Mouse (Mus musculus): ENCODE measurements around the gene Zfp706. TPM values are rescaled to one million over a fixed set of nuclear protein-coding genes. Genes with fewer than 3 reads are reported as not detected.

The Zfp706 gene
- total RNA-seq (2021): 100 to 1,000 TPM; 115 to 131 TPM
- long read RNA-seq, experiment 1, full-length matches to known transcripts: 232 of 235 reads
- long read RNA-seq, experiment 1, partial matches to known transcripts: 1 of 235 reads
- long read RNA-seq, experiment 1, other reads (novel, unspliced or antisense): 2 of 235 reads
- long read RNA-seq, experiment 2, full-length matches to known transcripts: 163 of 171 reads
- long read RNA-seq, experiment 2, partial matches to known transcripts: 1 of 171 reads
- long read RNA-seq, experiment 2, other reads (novel, unspliced or antisense): 7 of 171 reads

DNA sequence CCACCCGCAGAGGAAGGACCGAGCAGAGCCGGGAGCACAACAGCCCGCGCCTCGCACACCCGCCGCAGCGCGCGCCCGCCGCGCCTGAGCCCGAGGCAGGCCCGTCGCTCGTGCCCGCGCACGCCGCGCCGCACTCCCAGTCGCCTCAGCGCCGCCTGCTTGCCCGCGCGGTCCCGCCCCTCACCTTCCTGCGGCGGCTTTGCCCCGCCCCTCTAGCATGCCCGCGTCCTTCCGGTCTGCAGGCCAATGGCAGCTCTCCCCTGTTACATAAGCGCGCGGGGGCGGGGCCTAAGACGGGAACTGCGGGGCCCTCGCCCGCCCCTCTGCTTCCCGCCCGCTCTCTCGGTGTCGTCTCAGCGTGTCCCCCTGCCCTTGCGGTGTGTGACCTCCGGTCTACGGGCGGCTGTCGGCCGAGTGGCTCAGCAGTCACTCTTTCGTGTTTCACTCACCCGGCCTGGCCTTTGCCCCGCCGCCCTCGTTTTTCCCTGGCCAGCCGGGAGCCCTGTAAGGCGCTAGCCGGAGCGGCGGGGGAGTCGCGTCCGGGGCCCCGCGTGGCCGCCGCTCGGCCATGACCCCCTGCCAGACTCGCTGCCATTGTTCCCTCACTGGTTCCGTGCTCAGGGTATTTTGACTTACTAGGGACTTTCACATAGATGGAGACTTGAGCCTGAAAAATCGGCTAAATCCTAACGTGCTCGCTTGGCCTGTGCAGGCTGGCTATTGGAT lies at the start of gene Zfp706:
TSS of gene Zfp706 (minus strand) at position 541 of the 726 bp plus-strand sequence.
- peak; percentile 99 for DNase-seq (ENCODE audit: low spot score)

DNA sequence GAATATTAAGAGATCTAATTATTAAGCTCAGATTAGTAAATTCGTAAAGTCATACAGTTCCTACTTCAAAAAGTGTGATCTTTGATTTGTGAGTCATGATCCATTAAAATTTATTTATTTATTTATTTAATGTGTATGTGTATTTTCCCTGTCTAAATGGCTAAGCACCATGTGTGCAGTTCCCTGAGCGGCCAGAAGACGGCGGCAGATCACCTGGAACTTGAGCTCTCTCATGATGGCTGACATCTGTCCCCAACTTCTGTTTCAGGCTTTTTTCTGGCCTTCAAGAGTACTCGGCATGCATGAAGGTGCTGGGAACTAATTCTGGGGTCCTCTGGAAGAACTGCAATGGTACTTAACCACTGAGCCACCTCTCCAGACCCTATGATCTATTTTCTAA lies 47.0 kb upstream of the Zfp706 start:
- DNase-seq (ENCODE audit: low spot score): no peak

DNA sequence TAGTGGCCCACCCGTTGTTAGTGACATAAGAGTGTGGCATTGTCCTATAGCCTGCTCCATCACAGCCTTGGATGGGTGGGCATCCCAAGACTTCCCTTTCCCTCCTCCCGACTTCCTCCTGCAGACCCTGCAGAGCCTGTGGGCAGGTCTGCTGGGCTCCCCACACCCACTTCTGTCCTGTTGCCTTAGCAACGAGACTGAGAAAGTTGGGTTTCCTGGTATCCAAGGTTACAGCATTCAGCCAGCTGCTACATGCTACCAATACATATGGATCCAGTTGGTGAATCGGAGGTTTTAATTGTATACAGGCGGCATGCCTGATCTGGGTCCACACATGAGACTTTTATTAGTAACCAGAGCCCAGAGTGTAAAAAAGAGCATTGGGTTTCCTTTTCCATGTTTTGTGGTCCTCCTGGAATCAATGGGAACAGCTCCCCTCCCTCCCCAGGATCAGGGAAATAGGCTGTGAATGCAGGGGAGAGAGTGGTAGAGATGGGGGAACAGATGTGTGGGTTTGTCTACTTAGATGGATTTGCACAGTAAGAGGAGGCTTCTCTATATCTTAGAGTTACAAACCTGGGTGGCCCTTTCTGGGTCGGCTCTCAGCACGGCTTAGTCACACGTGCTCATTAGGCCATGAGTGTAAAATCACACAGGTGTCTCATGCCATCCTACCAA lies 45.7 kb upstream of the Zfp706 start:
- no peak for DNase-seq (ENCODE audit: low spot score)

- DNase-seq (ENCODE audit: low spot score): no peak
Observed at GRCm38 (mm10) chr15:37047403-37047802, 39.8 kb upstream of the Zfp706 start.

DNA sequence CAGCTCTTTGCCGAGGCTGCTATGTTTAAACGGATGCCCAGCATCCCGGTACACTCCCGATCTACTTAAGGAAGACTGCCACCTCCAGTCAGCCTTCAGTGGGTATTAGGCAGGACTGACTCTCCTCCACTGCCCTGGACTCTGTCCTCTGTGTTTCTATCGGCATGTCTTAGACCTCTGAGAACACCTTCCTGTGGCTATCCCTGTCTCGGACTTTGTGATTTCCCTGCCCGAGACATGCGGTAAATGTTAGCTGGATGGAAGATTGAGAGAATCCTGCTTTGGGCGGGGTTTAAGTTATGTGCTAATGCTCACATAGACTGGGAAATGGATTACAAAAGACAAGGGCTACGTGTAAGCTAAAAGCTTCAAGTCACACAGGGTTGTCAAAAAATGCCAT lies 39.0 kb upstream of the Zfp706 start:
- no peak for DNase-seq (ENCODE audit: low spot score)

DNA sequence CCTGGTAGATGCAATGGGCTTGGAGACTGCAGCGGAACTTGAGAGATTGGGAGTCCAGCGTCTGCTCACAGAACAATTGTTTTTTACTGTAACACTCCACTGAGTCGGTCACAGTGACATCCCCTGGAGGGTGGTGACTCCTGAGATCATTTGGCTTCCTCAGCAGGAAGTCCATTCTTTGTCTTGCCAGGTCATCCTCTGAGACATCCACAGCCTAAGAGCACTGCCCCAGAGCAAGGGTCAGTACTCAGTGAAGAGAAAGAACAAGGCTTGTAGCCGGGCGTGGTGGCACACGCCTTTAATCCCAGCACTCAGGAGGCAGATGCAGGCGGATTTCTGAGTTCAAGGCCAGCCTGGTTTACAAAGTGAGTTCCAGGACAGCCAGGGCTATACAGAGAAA lies 38.6 kb upstream of the Zfp706 start:
- no peak for DNase-seq (ENCODE audit: low spot score)

DNA sequence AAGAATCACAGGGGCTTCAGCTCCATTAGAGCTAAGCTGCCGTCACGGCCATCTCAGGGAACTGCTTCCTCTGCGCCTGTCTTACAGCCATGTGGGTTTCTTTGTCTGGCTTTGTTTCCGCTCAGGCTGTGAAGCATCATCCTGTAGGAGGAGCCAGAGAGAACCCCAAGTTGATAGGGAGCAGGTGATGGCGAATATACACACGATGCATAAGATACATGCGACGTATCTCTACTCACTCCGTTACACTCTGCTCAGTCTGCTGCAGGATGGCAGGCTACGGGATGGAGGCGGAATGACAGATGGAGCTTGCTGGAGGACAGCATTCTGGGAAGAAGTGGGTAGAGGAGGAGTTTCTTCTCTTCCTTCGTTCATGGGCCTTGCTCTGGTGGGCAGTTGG lies 37.9 kb upstream of the Zfp706 start:
- no peak for DNase-seq (ENCODE audit: low spot score)

- DNase-seq (ENCODE audit: low spot score): no peak
Observed at GRCm38 (mm10) chr15:37042559-37042958, 35.0 kb upstream of the Zfp706 start.

GRCm38 (mm10) chr15:37041214-37041613 lies 33.6 kb upstream of the Zfp706 start:
- DNase-seq (ENCODE audit: low spot score): peak; percentile 67

- no peak for DNase-seq (ENCODE audit: low spot score)
Observed at GRCm38 (mm10) chr15:37038666-37039065, 31.1 kb upstream of the Zfp706 start.

DNA sequence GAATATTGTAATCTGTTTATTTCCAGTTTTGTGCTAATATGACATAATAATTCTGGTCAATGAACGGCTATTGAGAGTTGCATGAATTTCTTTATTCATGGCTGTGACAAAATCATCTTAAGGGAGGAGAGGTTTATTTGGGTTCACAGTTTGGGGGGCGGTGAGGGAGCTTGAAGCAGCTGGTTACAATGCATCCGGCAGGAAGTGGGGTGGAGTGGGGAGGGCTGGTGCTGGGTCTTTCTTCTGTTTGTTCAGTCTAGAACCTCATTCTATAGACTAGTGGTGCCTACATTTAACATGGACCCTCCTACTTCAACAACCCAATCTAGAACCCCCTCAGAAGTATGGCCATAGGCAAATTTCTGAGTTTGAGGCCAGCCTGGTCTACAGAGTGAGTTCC lies 30.1 kb upstream of the Zfp706 start:
- no peak for DNase-seq (ENCODE audit: low spot score)

DNA sequence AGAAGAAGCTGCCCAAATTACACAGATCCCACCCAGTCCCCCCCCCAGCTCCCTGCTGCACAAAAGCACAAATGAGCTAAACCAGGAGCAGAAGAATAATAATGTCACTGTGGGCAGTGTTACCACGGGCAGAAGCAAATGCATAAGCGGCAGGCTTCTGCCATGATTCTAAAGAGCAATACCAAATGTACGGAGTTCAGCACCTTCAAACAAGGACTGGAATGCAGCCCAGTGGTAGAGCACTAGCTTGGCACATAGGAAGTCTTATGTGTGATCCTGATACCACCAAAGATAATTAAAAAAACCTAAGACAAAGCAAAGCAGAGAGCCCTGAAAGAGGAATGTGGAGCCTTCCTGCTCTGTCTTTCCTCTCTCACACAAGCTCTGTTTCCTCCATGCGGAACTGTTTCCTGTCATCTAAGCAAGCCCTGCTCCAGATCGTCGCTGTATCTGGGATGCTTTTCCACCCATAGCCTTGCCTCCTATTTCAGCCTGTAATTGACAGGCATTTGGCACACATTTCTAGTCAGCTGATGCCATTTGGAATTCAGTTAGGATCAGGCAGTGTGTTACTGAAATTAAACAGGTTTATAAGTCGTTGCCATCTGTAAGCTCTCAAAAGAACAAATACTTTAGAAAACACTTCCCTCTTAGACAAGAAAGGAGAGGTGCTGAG lies 29.0 kb upstream of the Zfp706 start:
- DNase-seq (ENCODE audit: low spot score): no peak

- DNase-seq (ENCODE audit: low spot score): no peak
Observed at GRCm38 (mm10) chr15:37034155-37034554, 26.6 kb upstream of the Zfp706 start.

GRCm38 (mm10) chr15:37033431-37033830 lies 25.9 kb upstream of the Zfp706 start:
- no peak for DNase-seq (ENCODE audit: low spot score)

GRCm38 (mm10) chr15:37031334-37032150 lies 24.0 kb upstream of the Zfp706 start:
- no peak for DNase-seq (ENCODE audit: low spot score)

GRCm38 (mm10) chr15:37030929-37031328 lies 23.4 kb upstream of the Zfp706 start:
- no peak for DNase-seq (ENCODE audit: low spot score)

DNA sequence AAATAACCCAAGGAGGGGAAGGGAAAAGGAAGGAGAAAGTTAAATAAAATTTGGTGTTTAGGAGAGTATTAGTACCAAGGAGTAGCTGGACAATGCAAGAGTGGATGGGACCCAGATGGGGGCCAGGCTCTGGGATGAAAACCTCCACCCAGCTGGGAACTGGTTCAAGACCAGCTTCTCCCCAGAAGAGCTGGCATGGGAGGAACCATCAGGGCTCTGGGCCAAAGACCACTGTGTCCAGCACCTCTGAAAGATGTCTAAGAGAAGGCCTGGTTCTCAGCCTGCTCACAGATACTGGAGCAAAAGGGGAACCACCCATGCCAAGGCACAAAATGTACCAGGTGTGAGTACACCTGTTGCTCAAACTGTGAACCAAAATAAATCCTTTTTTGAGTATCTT lies 20.4 kb upstream of the Zfp706 start:
- no peak for DNase-seq (ENCODE audit: low spot score)

GRCm38 (mm10) chr15:37026458-37026857 lies 18.9 kb upstream of the Zfp706 start:
- no peak for DNase-seq (ENCODE audit: low spot score)

- DNase-seq (ENCODE audit: low spot score): no peak
Observed at GRCm38 (mm10) chr15:37020581-37021245, 13.1 kb upstream of the Zfp706 start.

DNA sequence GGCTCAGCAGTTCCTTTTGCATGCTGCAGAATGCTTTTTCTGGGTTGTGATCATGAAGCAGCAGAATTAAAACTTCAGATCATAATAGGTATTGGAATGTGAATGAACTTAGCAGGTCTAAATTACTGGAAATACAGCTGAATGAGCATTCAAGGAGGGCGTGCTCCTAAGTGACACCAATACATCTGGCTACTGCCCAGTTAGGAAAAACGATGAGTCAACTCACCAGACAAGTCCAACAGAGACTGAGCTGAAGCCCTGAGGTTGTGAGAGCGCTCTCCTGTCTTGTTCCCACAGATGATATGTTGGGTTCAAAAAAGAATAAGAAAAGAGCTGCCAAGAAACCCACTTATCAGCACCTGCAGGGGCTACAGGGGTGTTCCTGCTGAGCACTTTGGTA lies 11.9 kb upstream of the Zfp706 start:
- no peak for DNase-seq (ENCODE audit: low spot score)

GRCm38 (mm10) chr15:37011897-37012296 lies 4.3 kb upstream of the Zfp706 start:
- no peak for DNase-seq (ENCODE audit: low spot score)

Measured in gastrocnemius, adult 18-20 months (tissue).